Mouse (Mus musculus): Measurements from ENCODE around the gene Fam57a. TPM values are rescaled to one million over a fixed set of nuclear protein-coding genes. Genes with fewer than 3 reads are reported as not detected.
A peak's percentile ranks its signal among the peaks of the same experiment; 100 is the strongest.

Fam57a gene
- polyA plus RNA-seq, 1 experiment from 2014 or later = 31.0 TPM

DNA sequence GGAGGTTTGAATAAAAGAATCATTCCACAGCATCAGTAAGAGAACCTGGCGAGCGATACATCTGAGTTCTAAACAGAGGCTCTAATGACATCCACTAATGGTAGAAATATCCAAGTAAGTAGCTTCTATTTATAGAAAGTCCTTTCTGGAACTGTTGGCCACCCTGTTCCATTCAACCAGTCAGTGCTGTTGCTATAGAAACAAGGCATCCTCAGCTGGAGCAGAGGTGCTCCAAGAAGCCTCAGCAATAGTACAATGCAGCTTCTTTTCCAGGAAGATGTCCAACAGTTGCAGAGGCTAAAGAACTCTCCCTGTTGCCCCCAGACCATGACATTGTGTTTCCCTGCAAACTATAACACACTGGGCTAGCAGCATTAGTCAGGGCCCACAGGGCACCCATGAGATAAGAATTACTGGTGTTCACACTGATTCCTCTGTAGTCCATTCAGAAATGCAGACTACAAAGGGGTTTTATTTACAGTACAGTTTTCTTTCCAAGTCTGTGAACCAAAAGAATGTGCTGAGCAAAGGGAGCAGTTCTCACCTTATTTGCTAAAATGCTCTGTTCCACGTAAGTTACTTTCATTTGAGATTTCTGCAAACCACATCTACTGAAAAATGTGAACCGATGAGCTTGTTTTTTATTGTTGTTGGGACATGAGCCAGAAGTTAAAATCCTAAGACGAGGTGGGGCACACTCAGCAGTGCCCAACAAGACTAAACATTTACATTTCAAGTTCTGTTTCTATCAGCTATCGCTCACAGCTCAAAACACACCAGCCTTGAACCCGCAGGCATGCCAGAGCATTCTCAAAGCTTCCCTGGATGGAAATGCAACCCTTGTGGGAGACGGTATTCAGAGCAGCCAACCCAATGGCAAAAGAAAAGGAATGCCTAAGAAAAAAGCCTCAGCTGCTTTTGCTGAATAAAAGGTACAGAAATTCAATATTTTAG is 31.1 kb upstream of the Fam57a start:
- Histone ChIP-seq H3K4me1 (ENCODE audit: control insufficient read depth, insufficient read depth, low read length) (no peaks in the 10 kb centered on the region), H3K27me3 (ENCODE audit: control insufficient read depth, insufficient read depth, low read length) (no peaks in the 10 kb centered on the region), H3K9me3 (replicated peaks; ENCODE audit: control insufficient read depth, low read length) (no peaks in the 10 kb centered on the region), H3K4me2 (ENCODE audit: low read depth, low read length) (no peak overlapping the region), H3K9ac (replicated peaks; ENCODE audit: low read length) (no peak overlapping the region), H3K36me3 (replicated peaks; ENCODE audit: control insufficient read depth, insufficient read depth, low read depth, low read length) (no peaks in the 10 kb centered on the region), H3K27ac (replicated peaks; ENCODE audit: low read depth, low read length) (no peak overlapping the region), H3K4me3 (ENCODE audit: low read depth, low read length) (no peak overlapping the region)
- no peak for DNase-seq (ENCODE audit: low spot score)
- WGBS = 78% methylated on average over 8 of the region's 8 CpGs
- no peak for ATAC-seq (replicated peaks; ENCODE audit: insufficient number of reproducible peaks, low FRiP score, low TSS enrichment, low read depth)

DNA sequence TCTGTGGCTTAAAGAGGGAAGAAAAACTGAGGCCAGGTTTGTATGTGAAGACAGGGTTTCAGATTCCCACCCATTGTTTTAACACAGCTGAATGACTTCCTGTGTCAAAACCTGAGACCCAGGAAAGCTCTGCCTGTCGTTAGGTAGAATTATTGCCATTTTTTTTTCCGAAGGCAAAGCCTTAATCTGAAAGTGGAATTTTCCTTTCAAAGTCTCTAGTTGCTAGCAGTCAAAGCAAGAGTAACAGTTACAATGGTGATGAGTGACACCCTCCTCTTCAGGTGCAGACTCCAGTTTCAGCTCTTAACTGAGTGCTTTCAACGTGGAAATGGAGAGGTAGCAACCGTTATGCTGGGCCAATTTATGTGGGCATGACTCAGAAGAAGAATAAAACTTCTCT is 28.5 kb upstream of the Fam57a start:
- WGBS = 58% methylated on average over 4 of the region's 4 CpGs
- ATAC-seq (replicated peaks; ENCODE audit: insufficient number of reproducible peaks, low FRiP score, low TSS enrichment, low read depth) = no peak

DNA sequence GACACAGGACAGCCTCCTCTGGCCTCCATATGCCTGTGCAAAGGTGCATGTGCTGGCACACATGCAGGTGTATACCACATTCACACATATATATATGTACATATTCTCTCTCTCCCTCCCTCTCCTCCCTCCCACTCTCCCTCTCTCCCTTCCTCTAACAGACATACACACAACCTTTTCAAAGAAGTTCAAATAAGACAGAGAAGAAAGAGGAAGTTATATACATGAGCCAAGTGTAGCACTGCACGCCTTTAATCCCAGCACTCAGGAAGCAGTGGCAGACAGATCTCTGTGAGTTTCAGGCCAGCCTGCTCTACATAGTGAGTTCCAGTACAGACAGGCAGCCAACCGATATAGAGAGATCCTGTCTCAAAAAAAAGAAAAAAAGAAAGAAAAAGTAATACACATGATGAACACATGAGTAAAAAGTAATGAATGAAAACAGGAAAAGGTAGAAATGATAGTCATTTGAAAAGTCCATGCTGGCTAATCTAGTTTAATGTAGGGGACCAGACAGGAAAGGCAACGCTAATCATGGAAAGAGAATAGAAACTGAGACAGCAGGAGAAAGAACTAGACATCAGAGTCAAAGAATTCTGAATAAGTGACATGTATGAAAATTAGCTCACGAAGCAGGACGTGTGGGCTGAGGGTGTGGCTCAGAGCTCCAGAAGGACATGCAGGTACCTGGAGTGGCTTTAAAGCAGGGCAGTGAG is 26.1 kb upstream of the Fam57a start:
- no peaks in the 10 kb centered on the region for H3K4me1 ChIP-seq (ENCODE audit: control insufficient read depth, insufficient read depth, low read length)
- WGBS = 88% methylated on average over 5 of the region's 5 CpGs
- ATAC-seq (replicated peaks; ENCODE audit: insufficient number of reproducible peaks, low FRiP score, low TSS enrichment, low read depth) = no peak
- H3K27me3 ChIP-seq (ENCODE audit: control insufficient read depth, insufficient read depth, low read length) = no peaks in the 10 kb centered on the region
- no peak overlapping the region for H3K4me3 ChIP-seq (ENCODE audit: low read depth, low read length)
- no peak overlapping the region for H3K27ac ChIP-seq (replicated peaks; ENCODE audit: low read depth, low read length)
- H3K9ac ChIP-seq (replicated peaks; ENCODE audit: low read length) = no peak overlapping the region
- no peak overlapping the region for H3K4me2 ChIP-seq (ENCODE audit: low read depth, low read length)
- DNase-seq (ENCODE audit: low spot score) = no peak
- H3K36me3 ChIP-seq (replicated peaks; ENCODE audit: control insufficient read depth, insufficient read depth, low read depth, low read length) = no peaks in the 10 kb centered on the region; the same call in 1 of the 2 replicates
- no peaks in the 10 kb centered on the region for H3K9me3 ChIP-seq (replicated peaks; ENCODE audit: control insufficient read depth, low read length)

More for the DNA sequence above, 28.5 kb upstream of the Fam57a start:
- DNase-seq (ENCODE audit: low spot score) = no peak
- no peak overlapping the region for H3K4me3 ChIP-seq (ENCODE audit: low read depth, low read length)
- H3K36me3 ChIP-seq (replicated peaks; ENCODE audit: control insufficient read depth, insufficient read depth, low read depth, low read length) = no peaks in the 10 kb centered on the region
- no peaks in the 10 kb centered on the region for H3K4me1 ChIP-seq (ENCODE audit: control insufficient read depth, insufficient read depth, low read length)
- no peak overlapping the region for H3K9ac ChIP-seq (replicated peaks; ENCODE audit: low read length)
- H3K4me2 ChIP-seq (ENCODE audit: low read depth, low read length) = no peak overlapping the region
- no peaks in the 10 kb centered on the region for H3K27me3 ChIP-seq (ENCODE audit: control insufficient read depth, insufficient read depth, low read length)
- no peak overlapping the region for H3K27ac ChIP-seq (replicated peaks; ENCODE audit: low read depth, low read length)
- no peaks in the 10 kb centered on the region for H3K9me3 ChIP-seq (replicated peaks; ENCODE audit: control insufficient read depth, low read length)

DNA sequence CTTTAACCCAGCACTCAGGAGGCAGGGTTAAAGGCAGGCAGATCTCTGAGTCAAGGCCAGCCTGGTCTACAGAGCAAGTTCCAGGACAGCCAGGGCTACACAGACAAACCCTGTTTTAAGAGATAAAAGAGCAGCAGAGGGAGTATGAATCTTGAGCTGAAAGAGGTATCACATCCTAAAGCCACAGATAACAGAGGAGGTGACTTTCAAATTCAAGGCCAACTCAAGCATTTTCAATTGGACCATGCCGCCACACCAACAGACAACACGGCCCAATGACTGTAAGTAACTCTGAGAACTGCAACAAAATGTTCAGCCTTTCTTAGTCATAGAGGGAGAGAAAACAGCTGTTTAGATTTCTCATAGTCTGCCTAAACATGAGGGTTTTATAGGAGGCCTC is 25.3 kb upstream of the Fam57a start:
- DNase-seq (ENCODE audit: low spot score) = no peak
- ATAC-seq (replicated peaks; ENCODE audit: insufficient number of reproducible peaks, low FRiP score, low TSS enrichment, low read depth) = no peak
- no peaks in the 10 kb centered on the region for H3K4me1 ChIP-seq (ENCODE audit: control insufficient read depth, insufficient read depth, low read length)
- 94% methylated on average over 2 of the region's 2 CpGs for WGBS
- H3K36me3 ChIP-seq (replicated peaks; ENCODE audit: control insufficient read depth, insufficient read depth, low read depth, low read length) = no peaks in the 10 kb centered on the region; the same call in 1 of the 2 replicates
- H3K9me3 ChIP-seq (replicated peaks; ENCODE audit: control insufficient read depth, low read length) = no peaks in the 10 kb centered on the region
- no peak overlapping the region for H3K4me2 ChIP-seq (ENCODE audit: low read depth, low read length)
- no peak overlapping the region for H3K9ac ChIP-seq (replicated peaks; ENCODE audit: low read length)
- H3K27me3 ChIP-seq (ENCODE audit: control insufficient read depth, insufficient read depth, low read length) = no peaks in the 10 kb centered on the region
- no peak overlapping the region for H3K27ac ChIP-seq (replicated peaks; ENCODE audit: low read depth, low read length)
- H3K4me3 ChIP-seq (ENCODE audit: low read depth, low read length) = no peak overlapping the region

DNA sequence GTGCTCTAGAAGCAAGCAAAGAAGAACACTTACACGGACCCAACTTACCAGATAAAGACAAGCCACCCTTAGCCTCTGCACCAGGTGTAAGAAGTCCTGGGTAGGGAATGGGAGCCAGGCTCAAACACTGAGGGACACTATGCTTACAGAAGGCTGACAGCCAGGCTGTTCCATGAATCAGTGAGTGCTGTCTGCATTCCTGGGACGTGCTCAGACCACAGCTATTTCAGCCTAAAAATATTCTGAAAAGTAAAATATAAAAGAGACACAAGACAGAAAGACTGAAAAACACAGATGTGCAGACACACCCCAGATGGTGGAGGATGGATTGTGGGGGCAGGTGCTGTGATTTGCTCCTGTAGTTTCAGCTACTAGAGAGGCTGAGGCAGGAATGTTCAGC is 24.6 kb upstream of the Fam57a start:
- Histone ChIP-seq H3K4me1 (ENCODE audit: control insufficient read depth, insufficient read depth, low read length) (no peaks in the 10 kb centered on the region), H3K9me3 (replicated peaks; ENCODE audit: control insufficient read depth, low read length) (no peaks in the 10 kb centered on the region), H3K9ac (replicated peaks; ENCODE audit: low read length) (no peak overlapping the region), H3K4me2 (ENCODE audit: low read depth, low read length) (no peak overlapping the region), H3K27ac (replicated peaks; ENCODE audit: low read depth, low read length) (no peak overlapping the region), H3K36me3 (replicated peaks; ENCODE audit: control insufficient read depth, insufficient read depth, low read depth, low read length) (no peaks in the 10 kb centered on the region; the same call in 1 of the 2 replicates), H3K27me3 (ENCODE audit: control insufficient read depth, insufficient read depth, low read length) (no peaks in the 10 kb centered on the region), H3K4me3 (ENCODE audit: low read depth, low read length) (no peak overlapping the region)
- ATAC-seq (replicated peaks; ENCODE audit: insufficient number of reproducible peaks, low FRiP score, low TSS enrichment, low read depth) (no peak), DNase-seq (ENCODE audit: low spot score) (no peak)
- WGBS = 86% methylated on average over 2 of the region's 2 CpGs

DNA sequence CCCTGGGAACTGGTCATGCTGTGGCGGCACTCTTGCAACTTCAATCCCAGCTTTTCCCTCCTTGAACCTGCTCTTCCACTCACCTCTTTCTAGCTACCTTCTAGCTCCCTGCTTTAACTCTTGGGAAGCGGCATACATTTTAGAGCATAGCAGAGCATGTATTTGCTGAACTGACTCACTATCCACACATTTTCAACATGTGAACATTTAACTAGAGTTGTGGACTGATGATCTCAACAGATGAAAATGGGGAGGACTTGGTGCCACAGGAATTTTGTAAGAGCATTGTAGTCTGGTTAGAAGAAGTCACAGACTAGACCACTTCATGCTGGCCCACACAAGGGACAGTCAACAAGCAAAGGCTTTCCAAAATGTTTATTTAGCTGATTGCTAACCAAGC is 21.1 kb upstream of the Fam57a start:
- no peak for ATAC-seq (replicated peaks; ENCODE audit: insufficient number of reproducible peaks, low FRiP score, low TSS enrichment, low read depth)

DNA sequence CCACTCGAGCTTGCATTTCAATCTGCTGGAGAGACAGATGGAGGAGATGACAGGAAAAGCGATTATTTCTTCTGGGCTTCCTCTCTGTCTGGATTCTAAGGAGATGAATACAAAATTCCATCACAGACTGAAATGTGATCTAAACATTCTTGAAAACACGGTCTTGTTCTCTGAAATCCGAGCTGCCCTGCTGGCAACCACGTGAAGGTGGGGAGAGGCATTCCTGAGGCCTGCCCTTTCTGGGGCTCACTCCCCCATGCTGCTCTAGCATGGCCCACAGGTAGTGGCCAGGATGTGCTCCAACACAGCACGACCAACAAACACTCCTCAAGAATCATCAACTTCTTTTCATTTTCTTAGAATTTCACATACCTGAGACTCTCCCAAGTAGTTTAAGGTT is 19.2 kb upstream of the Fam57a start:
- Histone ChIP-seq H3K27ac (replicated peaks; ENCODE audit: low read depth, low read length) (no peak overlapping the region), H3K9ac (replicated peaks; ENCODE audit: low read length) (no peak overlapping the region), H3K9me3 (replicated peaks; ENCODE audit: control insufficient read depth, low read length) (no peaks in the 10 kb centered on the region), H3K4me2 (ENCODE audit: low read depth, low read length) (no peak overlapping the region), H3K4me3 (ENCODE audit: low read depth, low read length) (no peak overlapping the region), H3K36me3 (replicated peaks; ENCODE audit: control insufficient read depth, insufficient read depth, low read depth, low read length) (no peaks in the 10 kb centered on the region; the same call in 1 of the 2 replicates), H3K4me1 (ENCODE audit: control insufficient read depth, insufficient read depth, low read length) (no peaks in the 10 kb centered on the region), H3K27me3 (ENCODE audit: control insufficient read depth, insufficient read depth, low read length) (no peaks in the 10 kb centered on the region)
- ATAC-seq (replicated peaks; ENCODE audit: insufficient number of reproducible peaks, low FRiP score, low TSS enrichment, low read depth) (no peak), DNase-seq (ENCODE audit: low spot score) (peak; percentile 24)
- WGBS = 32% methylated on average over 6 of the region's 6 CpGs

More for the DNA sequence above, 21.1 kb upstream of the Fam57a start:
- H3K9me3 ChIP-seq (replicated peaks; ENCODE audit: control insufficient read depth, low read length) = no peaks in the 10 kb centered on the region
- no peak overlapping the region for H3K4me3 ChIP-seq (ENCODE audit: low read depth, low read length)
- no peak overlapping the region for H3K27ac ChIP-seq (replicated peaks; ENCODE audit: low read depth, low read length)
- H3K27me3 ChIP-seq (ENCODE audit: control insufficient read depth, insufficient read depth, low read length) = no peaks in the 10 kb centered on the region
- H3K4me1 ChIP-seq (ENCODE audit: control insufficient read depth, insufficient read depth, low read length) = no peaks in the 10 kb centered on the region
- 81% methylated on average over 2 of the region's 2 CpGs for WGBS
- H3K36me3 ChIP-seq (replicated peaks; ENCODE audit: control insufficient read depth, insufficient read depth, low read depth, low read length) = no peaks in the 10 kb centered on the region; the same call in 1 of the 2 replicates
- H3K9ac ChIP-seq (replicated peaks; ENCODE audit: low read length) = no peak overlapping the region
- no peak for DNase-seq (ENCODE audit: low spot score)
- no peak overlapping the region for H3K4me2 ChIP-seq (ENCODE audit: low read depth, low read length)

DNA sequence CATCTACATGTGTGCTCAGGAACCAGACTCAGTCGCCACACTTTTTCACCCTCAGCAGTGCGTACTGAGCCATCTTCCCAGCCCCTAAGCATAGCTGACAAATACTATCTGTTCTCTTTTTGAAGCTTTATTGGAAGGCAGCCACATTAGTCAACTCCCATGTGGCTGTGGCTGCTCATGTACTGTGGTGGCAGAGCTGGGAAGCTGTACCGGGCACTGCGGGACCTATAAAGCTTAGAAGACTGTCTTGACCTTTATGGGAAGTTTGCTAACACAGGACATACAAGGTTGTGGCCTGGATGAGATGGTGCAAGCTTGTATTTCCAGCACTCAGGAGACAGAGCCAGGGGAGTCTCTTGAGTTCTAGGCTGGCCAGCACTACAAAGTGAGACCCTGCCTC is 12.8 kb upstream of the Fam57a start:
- Histone ChIP-seq H3K9ac (replicated peaks; ENCODE audit: low read length) (no peak overlapping the region), H3K4me1 (ENCODE audit: control insufficient read depth, insufficient read depth, low read length) (no peaks in the 10 kb centered on the region), H3K4me3 (ENCODE audit: low read depth, low read length) (no peak overlapping the region), H3K27ac (replicated peaks; ENCODE audit: low read depth, low read length) (no peak overlapping the region), H3K4me2 (ENCODE audit: low read depth, low read length) (no peak overlapping the region), H3K9me3 (replicated peaks; ENCODE audit: control insufficient read depth, low read length) (no peaks in the 10 kb centered on the region), H3K36me3 (replicated peaks; ENCODE audit: control insufficient read depth, insufficient read depth, low read depth, low read length) (no peaks in the 10 kb centered on the region), H3K27me3 (ENCODE audit: control insufficient read depth, insufficient read depth, low read length) (no peaks in the 10 kb centered on the region)
- DNase-seq (ENCODE audit: low spot score) = no peak
- 96% methylated on average over 4 of the region's 4 CpGs for WGBS
- ATAC-seq (replicated peaks; ENCODE audit: insufficient number of reproducible peaks, low FRiP score, low TSS enrichment, low read depth) = no peak
